Mouse (Mus musculus) olfactory bulb, adult 2 months (tissue): ENCODE measurements around the gene Zic2.

Experiments
- CTCF ChIP-seq: fragments of 200-500 bp; IDR thresholded peaks from 2 replicates; pipeline ENCODE4 v1.5.1; 2012; ENCODE audit warnings: low read depth, mild to moderate bottlenecking, low read length, moderate library complexity; ENCODE audit not compliant: insufficient read depth
- POLR2A ChIP-seq: fragments of 200-500 bp; IDR thresholded peaks from 2 replicates; pipeline ENCODE4 v1.6.1; 2012; ENCODE audit warnings: mild to moderate bottlenecking, low read depth, low read length, moderate library complexity; ENCODE audit not compliant: insufficient read depth

DNA sequence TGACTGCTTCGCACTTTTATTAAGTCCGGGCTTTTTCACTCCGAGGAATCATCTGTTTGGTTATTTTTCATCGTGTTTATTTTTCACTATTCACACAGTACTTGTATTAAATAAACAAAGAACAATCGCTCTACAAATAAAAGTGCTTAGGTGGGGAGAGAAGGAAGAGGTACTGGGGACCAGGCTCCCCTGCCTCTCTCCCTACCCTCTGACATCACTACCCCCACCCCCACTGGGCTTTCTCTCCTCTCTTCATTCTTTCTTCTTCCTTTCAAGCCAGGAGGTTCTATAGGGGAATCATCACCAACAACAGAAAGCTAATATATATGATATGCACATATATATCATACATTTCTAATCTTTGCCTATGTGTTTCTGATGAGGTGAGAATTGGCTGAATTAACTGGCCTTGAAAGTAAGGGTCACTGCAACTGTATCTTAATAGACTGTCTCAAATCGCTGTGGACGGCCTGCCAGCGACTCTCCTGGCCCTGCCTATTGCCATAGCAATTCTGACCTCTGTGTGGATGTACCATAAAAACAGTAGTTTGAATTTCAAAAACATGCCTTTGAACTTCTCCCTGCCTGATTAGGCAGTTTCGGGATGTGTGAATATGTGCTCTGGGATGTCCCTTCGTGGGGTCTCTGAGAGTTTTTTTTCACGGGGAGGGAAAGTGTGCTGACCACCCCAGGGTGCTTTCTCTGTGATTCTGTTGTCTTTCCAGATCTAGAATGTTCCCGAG lies 21.1 kb upstream of the Zic2 start:
- TF ChIP-seq CTCF (no peak), POLR2A (no peak)
